Mouse (Mus musculus) spleen, adult 2 months (tissue): ENCODE results near the gene Gsdma. TPM values are rescaled to one million over a fixed set of nuclear protein-coding genes. Genes with fewer than 3 reads are reported as not detected.
A peak's percentile ranks its signal among the peaks of the same experiment; 100 is the strongest.

Experiments
- DNase-seq, 2 experiments: peaks; one replicate each; pipeline versions ENCODE4 v3.0.0 to v3.0.0-alpha.2; 2012 to 2021; ENCODE audit warnings: low spot score in 2 of 2, low read depth in 1 of 2
- H3K27ac ChIP-seq: fragments of 200-500 bp; 2 replicates; pipeline ENCODE4 v1.5.1; 2012; ENCODE audit warnings: low read length, inconsistent platforms; ENCODE audit not compliant: insufficient read depth
- H3K27me3 ChIP-seq: fragments of 200-500 bp; 2 replicates; pipeline ENCODE4 v1.6.1; 2012; ENCODE audit warnings: mild to moderate bottlenecking, moderate library complexity, low read length, inconsistent platforms; ENCODE audit not compliant: control insufficient read depth, insufficient read depth
- H3K36me3 ChIP-seq: fragments of 200-500 bp; 2 replicates; pipeline ENCODE4 v1.6.1; 2012; ENCODE audit warnings: mild to moderate bottlenecking, low read length, inconsistent platforms; ENCODE audit not compliant: control insufficient read depth, insufficient read depth
- H3K4me1 ChIP-seq: fragments of 200-500 bp; 2 replicates; pipeline ENCODE4 v1.6.1; 2011; ENCODE audit warnings: inconsistent platforms; ENCODE audit not compliant: control insufficient read depth, insufficient read depth, insufficient read length
- H3K4me3 ChIP-seq: fragments of 200-500 bp; 2 replicates; pipeline ENCODE4 v1.5.1; 2011; ENCODE audit warnings: mild to moderate bottlenecking, inconsistent platforms; ENCODE audit not compliant: insufficient read depth, insufficient read length; ENCODE audit errors: extremely low read depth
- CTCF ChIP-seq: fragments of 200-500 bp; IDR thresholded peaks from 2 replicates; pipeline ENCODE4 v1.5.1; 2011; ENCODE audit warnings: mild to moderate bottlenecking, inconsistent platforms; ENCODE audit not compliant: insufficient read depth, insufficient read length, insufficient replicate concordance; ENCODE audit errors: extremely low read depth
- POLR2A ChIP-seq: fragments of 200-500 bp; IDR thresholded peaks from 2 replicates; pipeline ENCODE4 v1.6.1; 2011; ENCODE audit warnings: low read depth, low read length, inconsistent platforms
- WGBS: fragments of 180-500 bp; shearing (Covaris S2); methylation state at CpG from one replicate; pipeline ENCODE4 v1.1.7; 2018; 5-methylcytosine and 5-hydroxymethylcytosine counted together
- polyA plus RNA-seq: library from polyadenylated mRNA; depleted of rRNA; stranded (reverse); fragments of >200 nt; gene quantifications from 2 replicates; pipeline ENCODE4 v1.2.3, GENCODE M21; 2012

The Gsdma gene
- polyA plus RNA-seq, 1 experiment, result not detected

DNA sequence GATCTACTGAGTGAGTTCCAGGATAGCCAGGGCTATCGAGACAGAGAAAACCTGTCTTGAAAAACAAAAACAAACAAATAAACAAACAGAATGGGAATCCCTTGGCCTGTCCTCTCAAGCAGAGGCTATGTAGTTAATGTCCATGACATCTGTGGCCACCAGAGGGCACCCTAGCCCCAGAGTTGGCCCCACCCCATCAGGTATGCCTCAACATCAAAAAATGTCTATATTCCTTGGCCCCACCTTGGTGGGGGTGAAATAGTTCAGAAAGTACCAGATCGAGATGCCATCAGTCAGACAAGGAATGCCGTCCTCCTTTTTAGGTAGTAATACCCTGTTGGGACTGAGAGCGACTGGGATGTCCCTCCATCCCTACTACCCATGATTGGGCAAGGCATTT, 35.8 kb downstream of the Gsdma start:
- TF ChIP-seq POLR2A (no peak), CTCF (peak; percentile 88; the same call in 1 of the 2 replicates)
- Histone ChIP-seq H3K4me1 (no peaks in the 10 kb centered on the region), H3K27ac (no peak overlapping the region), H3K27me3 (no peaks in the 10 kb centered on the region), H3K4me3 (no peak overlapping the region), H3K36me3 (peaks cover 11% of the 10 kb centered on the region)
- 28% methylated on average over 4 of the region's 4 CpGs for WGBS
- peak; percentile 46 to 76 for DNase-seq

DNA sequence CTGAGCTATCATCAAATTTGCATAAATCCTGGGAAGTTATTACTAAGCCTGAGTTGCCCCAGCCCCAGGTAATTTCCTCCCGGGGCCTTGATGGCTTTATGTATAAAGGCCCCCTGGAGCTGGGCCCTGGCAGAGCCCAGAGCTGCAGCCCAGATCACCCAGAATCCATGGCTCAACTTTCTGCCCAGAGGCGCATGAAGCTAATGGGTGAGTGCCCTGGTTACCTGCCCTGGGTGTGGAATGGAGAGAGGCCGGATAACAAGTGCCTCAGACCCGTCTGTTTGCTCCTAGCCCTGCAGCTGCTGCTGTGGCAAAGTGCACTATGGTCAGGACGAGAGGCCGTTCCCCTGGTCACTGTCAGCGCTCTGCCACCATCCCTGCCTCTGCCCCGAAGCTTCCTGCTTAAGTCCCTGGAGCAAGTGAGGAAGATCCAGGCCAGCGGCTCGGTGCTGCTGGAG, 37.1 kb downstream of the Gsdma start, which contains the start of gene Csf3:
TSS of gene Csf3 (plus strand) at position 51 of the 458 bp plus-strand sequence.
- no peaks in the 10 kb centered on the region for H3K27me3 ChIP-seq
- H3K36me3 ChIP-seq, result peaks cover 10% of the 10 kb centered on the region
- H3K4me3 ChIP-seq, result no peak within 1 kb of the TSS
- H3K27ac ChIP-seq, result no peak within 1 kb of the TSS
- TF ChIP-seq POLR2A (no peak), CTCF (no peak)
- no peaks in the 10 kb centered on the region for H3K4me1 ChIP-seq
- DNase-seq, result no peak
- 87% methylated on average over 10 of the region's 10 CpGs for WGBS

DNA sequence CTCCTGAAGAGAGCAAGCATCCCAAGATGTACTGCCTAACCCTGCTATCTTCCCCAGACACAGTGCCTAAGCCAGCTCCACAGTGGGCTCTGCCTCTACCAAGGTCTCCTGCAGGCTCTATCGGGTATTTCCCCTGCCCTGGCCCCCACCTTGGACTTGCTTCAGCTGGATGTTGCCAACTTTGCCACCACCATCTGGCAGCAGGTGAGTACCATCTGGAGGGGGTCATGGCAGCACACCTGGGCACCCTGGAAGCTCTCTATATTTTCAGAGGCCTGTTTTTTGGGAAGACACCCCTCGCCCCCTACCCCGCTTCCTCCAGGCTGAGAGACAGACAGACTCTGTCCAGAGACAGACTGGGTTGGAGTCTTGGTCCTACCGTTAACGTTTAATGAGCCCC, 38.2 kb downstream of the Gsdma start:
- no peaks in the 10 kb centered on the region for H3K27me3 ChIP-seq
- 65% methylated on average over 5 of the region's 5 CpGs for WGBS
- TF ChIP-seq POLR2A, result no peak
- no peak for TF ChIP-seq CTCF
- no peak for DNase-seq
- no peak overlapping the region for H3K27ac ChIP-seq
- peaks cover 17% of the 10 kb centered on the region for H3K36me3 ChIP-seq
- H3K4me1 ChIP-seq, result no peaks in the 10 kb centered on the region
- no peak overlapping the region for H3K4me3 ChIP-seq

DNA sequence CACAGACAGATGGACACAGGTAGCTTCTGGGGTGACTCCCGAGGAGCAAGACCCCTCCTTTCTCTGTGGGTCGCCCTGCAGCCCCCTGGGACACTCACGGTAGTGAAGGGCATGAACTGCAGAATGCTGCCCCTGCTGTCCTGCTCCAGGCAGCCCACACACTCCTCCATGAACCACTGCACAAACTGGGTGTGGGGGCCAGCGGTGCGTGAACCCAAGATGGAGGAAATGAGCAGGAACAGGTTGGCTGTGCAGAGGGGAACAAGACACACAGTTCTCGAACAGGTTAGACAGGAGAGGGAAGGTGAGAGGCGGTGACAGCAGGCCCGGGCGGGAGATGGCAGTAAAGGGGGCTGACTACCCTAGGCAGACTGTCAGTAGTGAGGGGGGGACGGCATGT, 40.9 kb downstream of the Gsdma start:
- no peaks in the 10 kb centered on the region for H3K27me3 ChIP-seq
- H3K4me3 ChIP-seq, result no peak overlapping the region
- 80% methylated on average over 10 of the region's 10 CpGs for WGBS
- DNase-seq, result no peak
- H3K27ac ChIP-seq, result no peak overlapping the region
- H3K36me3 ChIP-seq, result peaks cover 19% of the 10 kb centered on the region
- TF ChIP-seq POLR2A, result no peak
- no peak for TF ChIP-seq CTCF
- no peaks in the 10 kb centered on the region; the same call in 1 of the 2 replicates for H3K4me1 ChIP-seq

DNA sequence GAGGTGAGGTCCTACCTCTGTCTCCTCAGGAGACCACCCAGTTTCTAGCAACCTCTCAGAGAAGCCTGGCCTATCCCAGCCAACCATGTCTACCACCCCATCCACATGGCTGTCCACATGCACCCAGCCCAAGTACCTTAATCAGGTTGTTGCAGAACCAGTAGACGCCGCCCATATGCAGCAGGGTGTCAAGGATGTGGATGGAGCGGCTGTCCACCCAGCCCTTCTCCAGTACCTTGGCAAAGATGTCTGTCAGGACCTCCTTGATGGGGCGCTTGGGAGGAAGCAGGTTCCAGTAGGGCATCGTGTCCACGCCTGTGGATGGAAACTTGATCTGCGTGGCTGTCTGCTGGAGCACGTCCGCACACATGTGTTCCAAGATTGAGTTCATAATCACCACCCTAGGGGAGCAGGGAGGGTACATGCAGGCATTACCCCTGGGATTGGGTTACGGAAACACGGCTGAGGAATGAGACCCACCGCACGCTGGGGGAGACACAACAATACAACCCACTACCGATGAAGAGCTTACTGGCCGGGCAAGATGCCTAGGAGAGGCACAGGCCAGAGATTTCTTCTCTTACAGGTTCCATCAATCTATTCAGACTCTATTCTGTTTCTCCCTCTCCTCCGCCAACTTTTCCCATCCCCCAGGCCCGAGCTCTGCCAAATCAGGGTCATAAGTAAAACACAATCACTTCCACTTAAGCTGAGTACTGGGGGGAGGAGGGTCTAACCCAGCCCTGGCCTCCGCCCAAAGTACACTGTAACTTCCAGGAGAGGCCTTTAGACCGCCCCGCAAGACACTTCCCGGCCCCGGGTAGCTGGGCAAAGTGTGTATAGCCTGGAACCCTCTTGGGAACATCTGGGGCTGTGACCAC, 43.5 kb downstream of the Gsdma start:
- H3K27ac ChIP-seq, result no peak overlapping the region

DNA sequence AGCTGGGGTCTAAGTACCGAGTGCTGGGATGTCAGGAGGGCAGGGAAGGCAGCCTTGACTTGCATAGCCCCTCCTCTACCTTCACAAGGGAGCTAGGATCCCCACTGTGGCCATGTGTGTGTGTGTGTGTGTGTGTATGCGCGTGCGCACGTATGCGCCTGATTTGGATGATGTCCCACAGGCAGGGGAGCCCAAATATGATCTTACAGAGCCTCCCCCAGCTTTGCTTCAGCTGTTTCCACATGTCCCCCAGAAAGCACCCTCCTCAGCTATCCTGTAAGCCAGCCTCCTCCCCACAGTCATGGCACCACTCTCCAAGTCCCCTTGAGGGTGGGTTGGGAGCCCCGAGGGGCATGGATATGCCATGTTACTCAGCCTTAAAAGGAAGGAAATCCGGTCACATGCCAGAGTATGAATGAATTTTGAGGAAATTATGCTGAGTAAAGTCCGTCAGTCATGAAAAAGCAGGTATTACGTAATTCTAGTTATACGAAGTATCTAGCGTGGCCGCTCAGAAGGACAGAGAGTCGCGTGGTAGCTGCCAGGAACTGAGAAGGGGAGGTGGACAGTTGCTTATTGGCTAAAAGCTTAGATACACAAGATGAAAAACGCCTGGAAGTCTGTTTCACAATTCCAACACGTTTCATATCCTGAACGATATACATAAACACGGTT, 44.3 kb downstream of the Gsdma start:
- 74% methylated on average over 19 of the region's 19 CpGs for WGBS
- no peak overlapping the region for H3K27ac ChIP-seq
- H3K36me3 ChIP-seq, result peaks cover 23% of the 10 kb centered on the region
- H3K4me3 ChIP-seq, result no peak overlapping the region
- TF ChIP-seq POLR2A (no peak), CTCF (no peak)
- no peak for DNase-seq
- no peaks in the 10 kb centered on the region for H3K27me3 ChIP-seq
- H3K4me1 ChIP-seq, result no peaks in the 10 kb centered on the region; the same call in 1 of the 2 replicates

More for the DNA sequence above, 43.5 kb downstream of the Gsdma start:
- no peaks in the 10 kb centered on the region; the same call in 1 of the 2 replicates for H3K4me1 ChIP-seq
- 93% methylated on average over 22 of the region's 22 CpGs for WGBS
- peaks cover 21% of the 10 kb centered on the region for H3K36me3 ChIP-seq
- H3K27me3 ChIP-seq, result no peaks in the 10 kb centered on the region
- TF ChIP-seq CTCF, result no peak
- TF ChIP-seq POLR2A, result no peak
- H3K4me3 ChIP-seq, result no peak overlapping the region
- DNase-seq, result no peak
